Mouse (Mus musculus) heart, adult 2 months (tissue): ENCODE results near the gene Fev.

Experiments
- CTCF ChIP-seq: fragments of 200-600 bp; IDR thresholded peaks from 2 replicates; pipeline ENCODE4 v1.8.1; 2022; ENCODE audit warnings: antibody characterized with exemption, mild to moderate bottlenecking, moderate library complexity
- EP300 ChIP-seq: fragments of 200-500 bp; IDR thresholded peaks from 2 replicates; pipeline ENCODE4 v1.6.1; 2011; ENCODE audit warnings: low read depth, low read length, control low read depth; ENCODE audit not compliant: insufficient read depth
- POLR2A ChIP-seq: fragments of 200-500 bp; IDR thresholded peaks from 2 replicates; pipeline ENCODE4 v1.6.1; 2011; ENCODE audit warnings: mild to moderate bottlenecking, low read depth, low read length, control low read depth; ENCODE audit not compliant: insufficient read depth

GRCm38 (mm10) chr1:74857677-74858076, 27.5 kb downstream of the Fev start:
- TF ChIP-seq CTCF (no peak), POLR2A (no peak), EP300 (no peak)
